Comparison of ENCODE assay signal across 12 mouse cellular contexts in the genomic region with DNA sequence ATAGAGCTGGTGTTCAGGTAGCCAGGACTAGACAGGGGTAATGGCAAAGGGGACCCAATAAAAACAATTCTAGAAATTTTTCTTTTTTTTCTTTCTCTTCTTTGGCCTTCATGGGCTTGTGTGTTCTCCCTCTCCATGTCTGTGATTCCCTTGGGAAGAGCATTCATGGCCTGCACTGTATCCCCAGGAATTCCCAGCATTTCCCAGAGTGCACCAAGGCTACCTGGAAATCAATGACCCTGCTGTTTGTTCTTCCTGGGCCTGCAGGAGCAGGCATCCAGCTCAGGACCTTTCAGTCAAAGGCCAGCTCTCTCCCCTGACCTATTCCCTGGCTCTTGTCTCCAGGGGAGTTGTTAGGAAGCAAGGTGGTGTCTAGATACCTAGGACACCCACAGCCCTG. TPM values are rescaled to one million over a fixed set of nuclear protein-coding genes. Genes with fewer than 3 reads are reported as not detected.
DNase-seq lines count a peak whose midpoint lies in the region; ATAC-seq lines count a peak whose summit lies in the region.
"Had no signal": no experiment of that assay in that cellular context is flagged by ENCODE, and none has a peak within 500 bp of the region (broad histone marks: within the 10 kb centered on the region; RNA-seq: fewer than 3 reads in every experiment).

No protein-coding gene starts in this region.

- no peak overlapping the region for H3K9ac ChIP-seq in limb, embryonic 11.5 days (ENCODE audit: low read length)
- H3K9ac ChIP-seq in forebrain, embryonic 16.5 days (replicated peaks; ENCODE audit: low read depth, low read length), result no peak overlapping the region
- H3K9ac ChIP-seq in liver, embryonic 12.5 days, result no peak overlapping the region
- H3K9ac ChIP-seq in neural tube, embryonic 15.5 days (replicated peaks), result no peak overlapping the region

- DNase-seq in limb, embryonic 11.5 days (ENCODE audit: low spot score), result no peak
- no peak for DNase-seq in limb, embryonic 10.5 days (ENCODE audit: low spot score)
- DNase-seq in T-cell, adult 2 months (ENCODE audit: low spot score), result no peak
- DNase-seq in testis, postnatal 14 days (ENCODE audit: low spot score), result no peak
- DNase-seq: gastrocnemius, postnatal 25 days; kidney, adult 18-20 months; thymus, adult 18-20 months had no signal

- no peaks in the 10 kb centered on the region for H3K9me3 ChIP-seq in limb, embryonic 11.5 days (ENCODE audit: control insufficient read depth, low read length)
- no peaks in the 10 kb centered on the region for H3K9me3 ChIP-seq in limb, embryonic 10.5 days (replicated peaks)
- H3K9me3 ChIP-seq in forebrain, embryonic 16.5 days (ENCODE audit: control insufficient read depth, low read length), result no peaks in the 10 kb centered on the region
- no peaks in the 10 kb centered on the region for H3K9me3 ChIP-seq in liver, embryonic 12.5 days (replicated peaks)
- no peaks in the 10 kb centered on the region for H3K9me3 ChIP-seq in neural tube, embryonic 15.5 days (replicated peaks)
- H3K9me3 ChIP-seq: embryonic facial prominence, embryonic 15.5 days had no signal

- peak overlapping the region; percentile 95; the same call in 1 of the 2 replicates for H3K4me2 ChIP-seq in limb, embryonic 11.5 days (ENCODE audit: low read depth, severe bottlenecking)
- peak overlapping the region; percentile 95 for H3K4me2 ChIP-seq in forebrain, embryonic 16.5 days (ENCODE audit: low read length)
- no peak overlapping the region for H3K4me2 ChIP-seq in liver, embryonic 12.5 days
- peak overlapping the region; percentile 78 for H3K4me2 ChIP-seq in neural tube, embryonic 15.5 days

- H3K4me3 ChIP-seq in limb, embryonic 11.5 days (ENCODE audit: low read depth, low read length), result no peak overlapping the region
- no peak overlapping the region for H3K4me3 ChIP-seq in limb, embryonic 10.5 days
- H3K4me3 ChIP-seq in forebrain, embryonic 16.5 days (replicated peaks; ENCODE audit: low read length), result peak overlapping the region; percentile 82; the same call in 1 of the 2 replicates
- no peak overlapping the region for H3K4me3 ChIP-seq in liver, embryonic 12.5 days
- H3K4me3 ChIP-seq in neural tube, embryonic 15.5 days (replicated peaks), result peak overlapping the region; percentile 55; the same call in 1 of the 2 replicates

- peaks cover 5% of the 10 kb centered on the region; the same call in 1 of the 2 replicates for H3K27me3 ChIP-seq in limb, embryonic 11.5 days (ENCODE audit: control insufficient read depth, insufficient read depth, low read length)
- peaks cover 13% of the 10 kb centered on the region for H3K27me3 ChIP-seq in limb, embryonic 10.5 days (ENCODE audit: low read depth, poor library complexity, severe bottlenecking)
- H3K27me3 ChIP-seq in forebrain, embryonic 16.5 days (replicated peaks; ENCODE audit: control insufficient read depth, insufficient read depth, low read length), result no peaks in the 10 kb centered on the region
- H3K27me3 ChIP-seq in liver, embryonic 12.5 days (replicated peaks), result peaks cover 43% of the 10 kb centered on the region
- H3K27me3 ChIP-seq in neural tube, embryonic 15.5 days (replicated peaks), result no peaks in the 10 kb centered on the region

- peaks cover 8% of the 10 kb centered on the region; the same call in 1 of the 2 replicates for H3K4me1 ChIP-seq in limb, embryonic 11.5 days (ENCODE audit: control insufficient read depth, insufficient read depth, low read length)
- peaks cover 57% of the 10 kb centered on the region for H3K4me1 ChIP-seq in limb, embryonic 10.5 days
- peaks cover 18% of the 10 kb centered on the region for H3K4me1 ChIP-seq in forebrain, embryonic 16.5 days (replicated peaks; ENCODE audit: control insufficient read depth, insufficient read depth, low read length)
- H3K4me1 ChIP-seq in liver, embryonic 12.5 days, result no peaks in the 10 kb centered on the region
- H3K4me1 ChIP-seq in neural tube, embryonic 15.5 days, result peaks cover 28% of the 10 kb centered on the region

- no peaks in the 10 kb centered on the region for H3K36me3 ChIP-seq in limb, embryonic 11.5 days (ENCODE audit: control insufficient read depth, insufficient read depth, low read length)
- no peaks in the 10 kb centered on the region for H3K36me3 ChIP-seq in limb, embryonic 10.5 days
- no peaks in the 10 kb centered on the region for H3K36me3 ChIP-seq in forebrain, embryonic 16.5 days (ENCODE audit: control insufficient read depth, insufficient read depth)
- no peaks in the 10 kb centered on the region for H3K36me3 ChIP-seq in liver, embryonic 12.5 days
- no peaks in the 10 kb centered on the region for H3K36me3 ChIP-seq in neural tube, embryonic 15.5 days
- H3K36me3 ChIP-seq: embryonic facial prominence, embryonic 15.5 days had no signal

- no peak for ATAC-seq in limb, embryonic 11.5 days (ENCODE audit: insufficient number of reproducible peaks, low FRiP score, low TSS enrichment, low read depth)
- no peak for ATAC-seq in forebrain, embryonic 16.5 days
- no peak for ATAC-seq in liver, embryonic 12.5 days
- ATAC-seq in neural tube, embryonic 15.5 days (ENCODE audit: low FRiP score), result no peak
- ATAC-seq: activated CD4-positive, CD25-positive, alpha-beta regulatory T cell, adult 4 months had no signal

- H3K27ac ChIP-seq in limb, embryonic 11.5 days (replicated peaks; ENCODE audit: low read depth, low read length), result no peak overlapping the region
- H3K27ac ChIP-seq in limb, embryonic 10.5 days, result no peak overlapping the region
- no peak overlapping the region for H3K27ac ChIP-seq in forebrain, embryonic 16.5 days (ENCODE audit: low read length)
- peak overlapping the region; percentile 69 for H3K27ac ChIP-seq in liver, embryonic 12.5 days
- H3K27ac ChIP-seq in neural tube, embryonic 15.5 days (replicated peaks), result no peak overlapping the region
- H3K27ac ChIP-seq: embryonic facial prominence, embryonic 15.5 days had no signal

RNA-seq across cellular contexts. Expression of gene Sox5, which starts 1.5 kb away (rescaled TPM):
- polyA plus RNA-seq in limb, embryonic 11.5 days (2014; fragmentation: Nextera tagmentation; extraction: Ambion mirVana), result 49.2 and 54.7 TPM in 2 replicates
- 34.1 and 60.8 TPM in 2 replicates for polyA plus RNA-seq in limb, embryonic 10.5 days (2016; fragmentation: Nextera tagmentation; extraction: Ambion mirVana)
- polyA plus RNA-seq in forebrain, embryonic 16.5 days (2015; fragmentation: Nextera tagmentation; extraction: Ambion mirVana), result 238 and 246 TPM in 2 replicates
- 5.9 and 6.2 TPM in 2 replicates for polyA plus RNA-seq in liver, embryonic 12.5 days (2016; fragmentation: Nextera tagmentation; extraction: Ambion mirVana)
- polyA plus RNA-seq in neural tube, embryonic 15.5 days (2015; fragmentation: Nextera tagmentation; extraction: Ambion mirVana), result 32.0 and 34.8 TPM in 2 replicates

Comparison
In these comparisons a context has a peak if more than half of its experiments do, and no peak if none do; other contexts are left out.
1. H3K4me3 ChIP-seq: peak in forebrain, embryonic 16.5 days (single experiment) and neural tube, embryonic 15.5 days (single experiment); none in limb, embryonic 11.5 days (single experiment), limb, embryonic 10.5 days (single experiment) and liver, embryonic 12.5 days (single experiment).